Mouse (Mus musculus) retina, postnatal 1 day (tissue): Measurements from ENCODE around the gene Mxi1.

ENCODE experiments used
- DNase-seq: peaks from one replicate; pipeline ENCODE4 v3.0.0-alpha.2; 2012

The Mxi1 gene

DNA sequence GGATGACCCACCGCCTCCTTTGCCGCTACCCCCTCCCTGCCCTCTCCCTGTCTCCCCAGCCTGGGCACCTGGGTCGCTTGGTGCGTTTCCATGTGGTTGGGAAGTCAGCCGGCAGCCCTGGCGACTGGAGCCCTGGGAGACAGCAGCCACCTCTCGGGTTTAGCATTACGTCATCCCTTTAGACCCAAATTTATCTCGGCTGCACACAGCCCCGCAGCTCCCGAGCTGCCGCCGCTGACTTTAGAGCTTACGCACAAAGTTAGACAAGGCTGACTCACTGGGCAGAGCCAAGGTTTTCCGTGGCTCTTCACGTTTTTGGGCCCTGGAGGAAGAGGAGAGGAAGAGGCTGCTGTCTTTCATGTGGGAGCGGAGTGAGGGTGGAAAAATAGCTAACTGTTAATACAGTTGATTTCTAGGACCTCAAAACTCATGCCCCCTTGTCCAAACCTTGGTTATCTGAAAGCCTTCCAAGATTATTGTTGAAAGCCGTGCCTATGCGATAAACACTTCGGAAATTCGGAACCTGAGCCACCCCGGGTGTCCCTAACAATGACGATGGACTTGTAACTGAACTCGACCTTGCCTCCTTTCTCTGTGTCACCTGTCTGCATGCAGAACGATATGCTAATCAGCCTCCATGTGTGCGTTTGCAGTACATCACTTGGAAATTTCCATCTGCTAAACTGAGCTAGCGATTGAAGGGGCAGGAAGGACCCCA lies 15.4 kb downstream of the Mxi1 start:
- DNase-seq = peak; percentile 69

DNA sequence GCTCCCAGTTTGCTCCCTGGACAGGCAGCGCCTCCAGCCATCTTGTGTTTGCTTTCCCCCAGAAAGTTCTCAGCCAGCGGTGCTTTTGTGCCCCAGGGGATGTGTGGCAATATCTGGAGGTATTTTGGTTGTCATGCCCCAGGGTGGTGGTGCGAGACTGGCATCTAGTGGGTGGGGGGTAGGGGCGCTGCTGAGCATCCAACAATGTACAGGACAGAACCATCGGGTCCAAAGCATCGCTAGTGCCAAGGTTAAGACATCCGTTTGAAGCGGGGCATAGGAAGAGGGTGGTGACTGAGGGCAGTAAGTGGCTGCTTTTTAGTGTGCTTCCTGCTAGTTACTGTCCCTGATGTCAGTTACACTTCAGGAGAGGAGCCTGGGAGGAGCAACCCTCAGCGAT lies 17.8 kb downstream of the Mxi1 start:
- DNase-seq = no peak

DNA sequence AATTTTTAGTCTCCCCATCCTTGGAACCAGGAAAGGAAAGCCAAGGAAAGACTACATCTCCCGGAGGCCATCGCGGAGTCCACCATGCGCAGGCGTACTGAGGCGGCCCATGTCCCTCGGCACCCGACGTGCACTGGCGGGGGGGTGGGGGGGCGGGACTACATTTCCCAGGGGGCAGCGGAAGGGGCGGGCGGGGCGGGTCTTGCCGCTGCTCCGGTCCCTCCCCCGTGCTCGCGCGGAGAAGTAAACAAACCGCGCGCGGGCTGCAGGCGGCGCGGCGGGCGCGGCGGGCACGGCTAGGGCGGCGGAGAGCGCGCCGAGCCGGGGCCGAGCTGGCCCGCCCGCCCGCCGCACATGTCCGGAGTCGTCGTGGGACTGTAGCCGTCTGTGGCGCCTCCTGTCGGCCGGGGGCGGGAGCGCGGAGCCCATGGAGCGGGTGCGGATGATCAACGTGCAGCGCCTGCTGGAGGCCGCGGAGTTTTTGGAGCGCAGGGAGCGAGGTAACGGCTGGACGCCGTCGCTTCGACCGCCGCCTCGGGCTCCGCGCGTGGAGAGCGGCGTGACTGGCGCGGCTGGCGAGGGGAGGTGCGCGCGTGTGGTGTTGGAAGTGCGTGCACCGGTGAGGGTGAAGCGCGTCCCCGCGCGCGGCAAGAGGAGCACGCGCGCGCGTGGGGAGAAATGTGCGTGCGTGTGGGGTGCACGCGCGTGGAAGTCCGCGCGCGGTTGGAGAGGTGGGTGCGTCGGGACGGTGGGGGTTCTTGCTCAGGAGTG lies 19.1 kb downstream of the Mxi1 start:
- DNase-seq = peak; percentile 94

DNA sequence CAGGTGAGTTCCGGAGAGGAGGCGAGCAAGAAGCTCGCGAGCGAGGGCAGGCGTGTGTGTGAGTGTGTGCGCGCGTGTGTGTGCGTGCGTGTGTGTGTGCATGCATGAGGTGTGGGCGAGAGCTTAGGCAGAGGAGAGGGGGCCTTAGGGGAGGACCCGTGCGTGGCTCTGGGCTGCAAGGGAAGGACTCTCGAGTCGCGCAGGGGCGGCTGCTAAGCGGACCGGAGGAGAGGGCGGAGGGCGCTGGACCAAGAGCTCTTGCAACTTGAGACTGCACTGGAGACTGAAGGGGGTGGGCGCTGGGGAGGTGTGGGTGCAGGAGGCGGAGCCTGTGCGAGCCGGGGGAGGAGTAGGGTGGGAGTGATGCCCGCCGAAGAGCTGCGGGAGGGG lies 19.7 kb downstream of the Mxi1 start:
- DNase-seq = peak; percentile 89

DNA sequence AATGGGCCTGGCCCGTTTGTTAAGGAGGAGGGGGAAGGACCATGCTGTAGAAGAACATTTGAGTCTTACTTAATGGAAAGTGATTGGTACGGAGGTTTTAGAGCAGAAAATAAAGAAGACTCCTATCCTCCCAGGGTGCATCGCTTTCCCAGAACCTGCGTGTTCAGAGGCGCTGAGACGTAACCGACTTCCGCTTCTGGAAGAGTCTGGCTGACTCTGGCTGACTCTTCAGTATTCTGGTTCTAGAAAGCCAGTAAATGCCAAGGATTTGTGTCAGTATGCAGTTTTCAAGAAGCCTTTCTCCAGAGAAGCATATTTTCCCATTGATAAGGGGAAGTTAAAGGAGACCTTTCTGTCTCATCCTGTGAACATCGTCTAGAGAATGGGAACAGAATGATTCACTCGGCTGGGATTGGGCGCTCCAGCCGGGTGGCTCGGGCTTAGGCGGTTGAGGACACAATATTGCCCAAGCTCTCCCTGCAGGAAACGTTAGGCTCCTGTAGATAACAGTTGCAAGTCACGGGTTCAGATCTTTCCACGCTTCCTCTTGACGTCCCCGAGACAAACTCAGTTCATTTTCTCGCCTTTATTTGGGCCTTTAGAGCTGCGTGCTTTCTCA lies 21.7 kb downstream of the Mxi1 start:
- DNase-seq = no peak

DNA sequence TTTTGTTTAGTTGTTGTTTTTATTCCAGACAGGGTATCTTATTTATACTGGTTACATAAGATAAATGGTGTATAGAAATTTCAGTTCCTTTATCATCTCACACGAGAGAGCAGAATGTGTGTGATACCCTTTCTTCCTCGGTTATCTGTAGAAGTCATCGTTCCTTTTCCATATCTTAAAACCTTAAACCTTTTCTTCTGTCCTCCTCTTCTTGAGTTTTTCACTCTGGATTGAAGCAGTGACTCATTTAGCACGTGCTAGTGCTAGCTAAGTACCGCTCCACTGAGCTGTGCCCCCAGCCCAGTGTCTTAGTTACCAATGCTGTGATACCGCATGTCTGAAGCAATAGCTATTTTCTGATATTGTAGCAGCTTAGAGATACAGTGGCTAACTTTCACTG lies 23.4 kb downstream of the Mxi1 start:
- no peak for DNase-seq

DNA sequence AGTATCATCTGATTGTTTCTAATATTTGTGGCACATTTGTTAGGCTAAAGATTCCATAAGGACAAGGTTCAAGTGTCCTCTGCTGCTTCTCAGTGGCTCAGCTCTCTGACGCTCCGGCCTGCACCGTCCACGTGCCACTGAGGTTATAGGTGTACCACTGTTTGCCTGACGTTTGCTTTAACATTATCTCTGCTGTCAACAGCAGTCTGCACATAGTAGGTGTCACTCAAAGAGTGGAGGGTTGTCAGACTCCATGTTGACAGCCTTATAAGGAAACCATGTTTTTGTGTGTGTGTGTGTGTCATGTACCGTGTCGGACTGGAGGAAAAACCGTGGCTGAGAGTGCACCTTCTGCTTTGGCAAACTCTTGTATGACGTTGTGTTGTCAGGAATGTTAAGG lies 24.9 kb downstream of the Mxi1 start:
- no peak for DNase-seq

DNA sequence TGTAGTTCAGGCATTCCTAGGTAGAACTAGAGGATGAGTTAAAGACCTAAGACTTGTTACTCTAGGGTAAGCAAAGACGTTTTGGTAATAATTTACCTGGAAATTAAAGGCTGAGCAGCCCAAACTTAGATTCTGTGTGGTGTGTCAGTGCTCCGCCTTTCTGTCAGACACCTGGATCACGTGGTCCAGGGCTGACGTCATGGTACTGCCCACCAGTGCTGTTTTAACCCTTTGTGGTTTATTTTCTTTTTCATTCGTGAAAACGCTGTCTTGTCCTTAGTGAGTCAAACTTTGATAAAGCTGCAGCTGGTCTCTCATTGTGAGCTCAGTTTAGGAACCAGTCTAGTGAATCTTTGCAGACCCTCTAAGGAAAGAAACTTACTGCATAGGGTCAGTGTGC lies 30.1 kb downstream of the Mxi1 start:
- DNase-seq = no peak

DNA sequence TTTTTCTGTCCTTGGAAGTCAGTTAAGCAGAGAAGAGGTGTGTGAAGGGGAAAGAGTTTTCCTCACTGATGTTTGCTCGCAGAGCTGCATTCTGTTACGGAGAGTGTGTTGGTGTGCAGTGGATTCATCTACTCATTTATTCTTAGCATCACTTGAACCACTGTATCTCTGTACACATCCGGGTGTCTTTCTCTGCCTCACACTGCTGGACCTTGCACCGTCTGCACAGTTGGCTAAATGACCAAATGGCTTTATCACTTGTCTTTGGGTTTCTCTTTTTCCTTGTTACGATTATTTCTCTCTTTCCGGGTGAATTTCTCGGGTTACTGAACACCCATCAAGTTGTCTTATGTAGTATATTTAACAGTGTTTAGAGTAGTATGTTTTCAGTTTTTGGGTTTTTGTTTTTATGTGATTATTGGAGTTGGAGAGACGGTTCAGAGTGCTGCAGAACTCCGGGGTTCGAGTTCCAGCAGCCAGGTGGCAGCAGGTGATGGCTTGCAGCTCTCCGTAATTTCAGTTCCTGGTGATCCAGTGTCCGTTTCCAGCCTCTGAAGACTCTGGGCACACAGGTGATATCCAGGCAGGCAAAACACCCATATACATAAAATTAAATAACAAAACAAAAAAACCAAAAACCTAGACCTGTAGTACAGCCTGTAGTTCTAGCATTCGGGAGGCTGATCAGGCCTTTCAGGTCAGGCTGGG lies 33.0 kb downstream of the Mxi1 start:
- DNase-seq = no peak

DNA sequence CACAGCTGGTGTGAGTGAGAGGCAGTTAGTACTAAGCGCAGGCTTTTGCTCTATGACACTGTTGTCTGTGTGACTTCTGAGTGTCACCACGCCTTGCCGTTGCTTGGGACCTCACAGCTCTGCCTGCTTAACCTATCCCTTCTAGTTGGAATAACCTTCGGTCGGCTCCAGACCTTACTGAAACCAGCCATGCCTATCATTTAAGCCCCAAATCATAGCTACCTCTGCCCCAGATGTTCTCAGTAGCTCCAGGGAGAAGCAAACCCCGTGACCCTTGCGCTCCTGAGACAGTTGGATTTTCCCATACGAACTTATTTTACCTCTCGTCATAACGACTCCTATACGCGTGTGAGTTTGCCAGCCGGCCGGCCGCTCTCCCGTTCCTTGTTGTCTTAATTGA lies 33.7 kb downstream of the Mxi1 start:
- no peak for DNase-seq

DNA sequence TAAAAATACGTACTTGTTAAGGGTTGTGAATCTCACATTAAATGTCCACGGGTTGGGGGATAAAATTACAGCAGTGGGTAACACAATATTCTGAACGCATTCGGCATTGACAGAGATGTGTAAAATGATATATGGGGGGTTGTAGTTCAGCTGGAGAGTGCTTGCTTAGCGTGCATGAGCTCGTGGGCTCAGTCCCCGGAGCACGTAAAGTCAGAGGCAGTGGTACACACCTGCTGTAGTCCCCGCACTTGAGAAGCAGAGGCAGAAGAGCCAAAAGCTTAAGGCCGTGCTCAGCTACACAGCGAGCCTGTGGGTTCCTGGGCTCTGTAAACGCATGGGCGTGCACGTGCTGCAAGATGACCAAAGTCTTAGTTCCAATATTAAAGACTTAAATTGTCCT lies 35.4 kb downstream of the Mxi1 start:
- DNase-seq = no peak

DNA sequence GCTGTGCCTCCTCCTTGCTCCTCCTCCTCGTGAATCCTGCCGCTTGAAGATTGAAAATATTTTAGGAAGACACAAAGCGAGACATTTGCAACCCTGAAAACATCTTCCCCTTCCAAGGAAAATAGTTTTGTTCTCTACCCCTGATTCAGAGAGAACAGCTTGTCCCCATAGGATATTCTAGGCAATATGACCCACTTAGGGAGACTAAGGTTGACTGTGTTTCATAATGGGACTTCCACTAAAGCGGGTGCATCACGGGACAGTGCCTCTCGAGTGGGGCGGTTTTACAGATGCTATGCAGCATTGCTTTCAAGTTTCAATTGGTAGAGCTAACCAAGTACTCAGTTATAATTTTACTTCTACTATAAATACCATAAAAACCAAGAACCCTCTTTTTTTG lies 43.5 kb downstream of the Mxi1 start:
- DNase-seq = no peak

DNA sequence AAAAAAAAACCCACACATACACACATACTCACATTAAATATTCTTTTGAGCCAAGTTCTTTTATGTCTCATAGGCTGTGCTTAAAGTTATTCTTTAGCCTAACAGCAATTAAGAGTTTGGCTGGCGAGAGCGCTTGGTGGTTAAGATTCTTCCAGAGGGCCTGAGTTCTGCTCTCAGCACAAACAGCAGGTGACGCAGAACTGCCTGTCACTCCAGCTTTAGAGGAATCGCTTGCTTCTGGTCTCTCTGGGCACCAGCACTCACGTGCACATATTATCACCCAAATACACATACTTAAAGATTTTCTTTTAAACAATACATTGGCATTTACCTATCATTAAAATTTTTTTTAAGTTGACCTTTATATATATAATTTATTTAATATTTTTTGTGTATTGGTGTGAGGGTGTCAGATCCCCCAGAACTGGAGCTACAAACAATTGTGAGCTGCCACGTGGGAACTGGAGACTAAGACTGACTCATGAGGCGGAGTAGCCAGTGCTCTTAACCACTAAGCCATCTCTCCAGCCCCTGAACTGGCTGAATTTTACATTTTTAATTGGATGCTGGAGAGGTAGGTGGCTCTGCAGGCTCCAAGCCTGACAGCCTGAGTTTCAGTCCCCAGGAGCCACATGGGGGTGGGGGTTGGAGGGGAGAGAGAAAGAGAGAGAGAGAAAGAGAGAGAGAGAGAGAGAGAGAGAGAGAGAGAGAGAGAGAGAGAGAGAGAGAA lies 44.1 kb downstream of the Mxi1 start:
- DNase-seq = no peak

DNA sequence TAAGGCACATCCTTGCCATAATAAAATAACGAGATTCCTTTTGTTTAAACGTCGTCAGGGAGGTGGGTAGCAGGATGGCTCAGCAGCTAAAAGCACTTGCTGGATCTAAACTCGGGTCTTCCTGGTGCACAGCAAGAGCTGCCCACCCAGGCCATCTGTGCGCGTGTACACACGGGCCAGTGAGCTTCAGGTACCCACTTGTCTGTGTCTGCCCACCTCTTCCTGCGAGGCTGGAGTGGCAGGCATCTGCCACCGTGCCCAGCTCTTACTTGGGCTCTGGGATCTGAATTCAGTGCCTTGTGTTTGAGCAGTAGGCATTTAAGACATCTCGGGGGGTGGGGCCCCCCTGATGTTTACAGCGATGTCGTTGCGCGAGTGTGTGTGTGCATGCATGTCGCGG lies 44.7 kb downstream of the Mxi1 start:
- DNase-seq = no peak

DNA sequence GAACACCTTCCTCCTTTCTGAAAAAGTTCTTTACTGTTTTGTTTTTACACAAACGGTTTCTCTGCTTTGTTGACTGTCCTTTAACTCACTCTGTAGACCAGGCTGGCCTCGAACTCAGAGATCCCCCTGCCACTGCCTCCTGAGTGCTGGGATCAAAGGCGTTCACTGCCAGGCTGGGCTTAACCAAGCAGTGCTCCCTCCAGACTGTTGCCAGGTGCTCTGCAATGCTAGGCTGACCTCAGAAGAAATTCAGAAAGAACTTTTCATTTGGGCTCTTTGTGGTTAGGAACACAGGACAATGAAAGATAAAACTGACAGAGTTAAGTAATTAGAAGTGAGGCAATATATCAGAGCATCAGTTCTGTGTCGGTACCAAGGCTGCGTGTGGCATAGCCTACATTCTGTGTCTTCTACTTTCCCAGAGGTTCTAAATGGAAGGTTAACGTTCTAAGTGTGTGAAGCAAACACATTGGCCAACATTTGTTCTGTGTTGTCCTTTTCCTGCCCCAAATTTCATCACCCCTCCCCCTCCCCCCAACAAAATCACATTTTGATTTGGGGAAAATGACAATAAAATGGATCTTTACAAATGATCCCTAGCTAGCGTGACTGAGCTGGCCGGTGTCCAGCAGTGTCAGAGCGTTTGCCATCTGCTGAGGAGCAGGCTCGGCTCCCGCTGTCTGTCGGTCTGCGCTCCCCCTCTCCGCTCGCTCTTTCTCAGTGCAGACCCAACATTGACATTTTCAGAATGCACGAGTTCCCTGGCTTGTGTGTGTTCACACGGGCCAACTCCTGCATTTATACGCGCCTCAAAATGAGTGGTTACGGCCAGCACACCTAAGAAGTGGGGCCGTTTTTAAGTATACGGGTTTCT lies 49.1 kb downstream of the Mxi1 start:
- no peak for DNase-seq

DNA sequence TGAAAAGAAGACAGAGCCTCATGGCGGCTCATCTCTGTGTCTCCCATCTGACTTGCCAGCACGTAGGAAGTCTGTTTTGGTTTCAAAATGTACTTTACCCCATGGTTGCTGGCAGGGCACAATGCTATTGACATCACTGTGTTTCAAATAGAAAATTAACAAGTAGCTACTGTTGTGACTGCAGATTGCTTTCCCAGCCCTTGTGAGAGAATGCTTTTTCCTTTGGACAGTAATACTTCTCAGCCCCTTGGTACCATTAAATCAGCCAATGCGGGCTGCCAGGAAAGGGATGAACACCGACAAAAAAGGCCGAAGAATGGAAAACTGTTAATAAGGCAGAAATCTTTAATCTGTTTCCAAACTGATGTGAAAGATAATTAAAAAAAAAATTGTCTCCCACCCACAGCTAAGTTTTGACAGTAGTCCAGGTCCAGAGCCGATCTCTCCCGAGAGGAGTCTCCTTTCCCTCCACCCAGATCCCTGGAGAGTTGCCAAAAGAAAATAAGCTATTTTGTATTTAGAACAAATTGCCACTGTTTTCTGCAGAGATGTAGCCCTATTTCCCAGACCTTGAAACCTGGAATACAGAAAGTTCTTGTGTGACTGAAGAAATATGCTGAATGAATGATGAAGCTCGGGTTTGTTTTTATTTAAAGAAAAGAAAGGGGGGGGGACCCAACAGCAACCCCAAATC lies 50.1 kb downstream of the Mxi1 start:
- no peak for DNase-seq

DNA sequence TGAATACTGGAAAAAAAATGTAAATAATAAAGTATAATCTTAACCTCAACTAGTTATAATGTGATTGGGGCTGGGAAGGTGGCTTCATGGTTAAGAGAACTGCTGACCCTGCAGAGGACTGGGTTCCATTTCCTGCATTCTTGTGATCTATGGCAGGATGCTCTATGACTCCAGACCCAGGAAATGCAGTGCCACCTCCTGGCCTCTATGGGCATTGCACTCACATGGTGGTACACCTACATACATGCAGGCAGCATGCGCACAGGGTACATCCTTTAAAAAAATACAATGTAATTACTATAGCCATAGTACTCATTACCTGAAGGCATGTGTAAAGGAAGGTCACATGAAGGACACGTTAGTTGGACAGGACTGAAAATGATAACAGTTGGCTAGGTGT lies 52.6 kb downstream of the Mxi1 start:
- peak; percentile 41 for DNase-seq

DNA sequence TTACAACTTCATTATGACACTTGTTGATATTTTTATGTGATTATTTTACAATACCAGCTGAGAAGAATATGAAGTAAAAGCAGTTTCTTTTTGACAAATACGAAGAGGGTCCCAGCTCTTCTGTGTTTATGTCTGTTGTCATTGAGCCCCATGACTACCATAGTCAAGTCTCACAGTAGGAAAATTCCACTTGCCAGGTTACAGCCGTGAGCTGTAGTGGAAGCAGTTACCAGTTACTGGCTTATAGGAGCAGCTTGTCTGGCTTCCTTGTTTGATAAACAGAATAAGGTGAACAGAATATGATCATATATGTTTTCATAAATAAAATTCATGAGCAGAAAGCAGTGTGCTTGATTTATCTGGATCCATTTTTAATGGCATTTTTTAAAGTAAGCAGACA lies 54.2 kb downstream of the Mxi1 start:
- no peak for DNase-seq

DNA sequence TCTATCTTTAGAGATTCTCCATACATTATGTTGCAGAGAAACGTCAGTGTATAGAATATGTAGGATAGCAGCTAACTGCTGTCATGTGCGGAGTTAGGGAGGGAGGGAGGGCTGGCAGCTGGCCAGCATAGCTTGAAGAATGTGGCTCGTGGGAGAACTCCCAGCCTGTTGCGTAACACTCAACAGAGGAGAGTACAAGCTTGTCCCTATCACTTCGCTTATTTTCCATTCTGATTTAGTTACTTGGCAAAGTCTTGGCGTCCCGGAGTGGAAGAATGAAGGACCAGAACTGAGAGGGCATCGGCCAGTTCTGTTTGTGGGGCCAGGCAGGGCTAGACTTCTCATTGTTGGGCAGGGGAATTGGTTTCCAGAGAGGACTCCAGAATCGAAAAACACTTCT lies 54.6 kb downstream of the Mxi1 start:
- DNase-seq = peak; percentile 80

DNA sequence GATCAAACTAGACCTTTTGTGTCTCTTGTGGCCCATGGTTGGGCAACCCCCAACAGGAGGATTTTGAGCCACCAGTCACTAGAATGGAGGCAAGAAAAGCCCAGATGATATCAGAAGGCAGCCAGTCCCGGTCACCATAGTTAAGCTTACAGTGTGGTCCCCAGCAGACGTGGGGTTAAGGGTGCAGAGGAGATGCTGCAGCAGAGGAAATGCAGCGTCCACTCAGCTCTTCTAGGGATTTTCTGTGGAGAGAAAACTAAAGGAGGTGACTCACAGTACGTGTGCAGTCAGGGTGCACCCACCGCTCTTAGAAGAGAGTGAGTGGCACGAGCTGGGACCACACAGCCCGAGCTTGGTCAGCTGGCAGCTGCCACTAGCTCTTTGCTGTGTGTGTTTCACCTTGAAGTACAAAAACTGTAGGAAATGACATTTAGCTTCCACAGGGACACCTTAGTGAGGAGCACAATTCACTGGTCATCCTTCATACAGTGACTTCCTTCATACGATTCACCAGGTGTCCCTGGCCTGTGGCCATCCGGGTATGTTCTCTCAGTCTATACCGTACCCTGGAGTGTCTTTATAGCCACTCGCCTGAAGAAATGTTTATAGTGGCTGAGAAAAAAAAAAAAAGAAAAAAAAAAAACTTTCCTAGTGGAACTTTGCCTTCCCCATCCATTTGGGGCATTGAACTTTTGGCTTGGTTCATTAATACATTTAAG lies 55.9 kb downstream of the Mxi1 start:
- no peak for DNase-seq

DNA sequence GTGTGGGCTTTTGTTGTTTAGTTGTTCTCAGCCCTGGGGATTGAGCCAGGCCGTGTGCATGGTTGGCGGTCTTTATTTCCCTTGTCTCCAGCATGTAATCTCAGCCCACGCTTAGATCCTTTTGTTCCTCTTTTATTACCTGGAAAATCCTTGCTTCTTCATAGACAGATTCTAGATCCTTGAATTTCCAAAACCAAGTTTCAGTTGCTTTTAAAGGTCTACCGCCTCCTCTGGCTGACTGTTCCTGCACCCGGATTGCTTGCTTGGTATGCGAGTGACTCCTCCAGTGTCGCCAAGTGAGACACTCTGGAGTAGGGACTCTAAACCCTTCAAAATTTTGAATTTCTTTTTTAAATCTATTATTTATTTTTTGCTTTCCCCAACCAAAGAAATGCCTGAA lies 56.6 kb downstream of the Mxi1 start:
- DNase-seq = no peak
